Mouse (Mus musculus): Measurements from ENCODE around the gene Snx25. TPM values are rescaled to one million over a fixed set of nuclear protein-coding genes. Genes with fewer than 3 reads are reported as not detected.

The Snx25 gene
- polyA plus RNA-seq, 1 experiment from 2014 or later = 9.2 TPM

GRCm38 (mm10) chr8:45999784-46000705, 151.9 kb downstream of the Snx25 start:
- WGBS = 4% methylated on average over 55 of the region's 55 CpGs
- Histone ChIP-seq H3K27ac (replicated peaks) (peak overlapping the region; percentile 99), H3K36me3 (peaks cover 23% of the 10 kb centered on the region), H3K4me1 (replicated peaks) (peaks cover 24% of the 10 kb centered on the region), H3K4me3 (peak overlapping the region; percentile 53), H3K9ac (peak overlapping the region; percentile 87), H3K9me3 (no peaks in the 10 kb centered on the region), H3K4me2 (peak overlapping the region; percentile 86), H3K27me3 (no peaks in the 10 kb centered on the region)
- peak; percentile 99 for ATAC-seq (ENCODE audit: low read depth)

GRCm38 (mm10) chr8:45999138-45999783, 152.7 kb downstream of the Snx25 start, which contains the start of gene Lrp2bp:
Gene Lrp2bp (plus strand): TSS chr8:45999303.
- H3K4me1 ChIP-seq (replicated peaks) = peaks cover 24% of the 10 kb centered on the region

GRCm38 (mm10) chr8:45998228-45998627, 153.7 kb downstream of the Snx25 start:
- Histone ChIP-seq H3K27me3 (no peaks in the 10 kb centered on the region), H3K9ac (no peak overlapping the region), H3K36me3 (peaks cover 30% of the 10 kb centered on the region), H3K4me3 (peak overlapping the region; percentile 4; the same call in 1 of the 2 replicates), H3K27ac (replicated peaks) (no peak overlapping the region), H3K4me1 (replicated peaks) (peaks cover 24% of the 10 kb centered on the region), H3K4me2 (peak overlapping the region; percentile 86), H3K9me3 (no peaks in the 10 kb centered on the region)
- ATAC-seq (ENCODE audit: low read depth) = no peak
- WGBS = 87% methylated on average over 2 of the region's 2 CpGs

More at GRCm38 (mm10) chr8:45999138-45999783, 152.7 kb downstream of the Snx25 start, which contains the start of gene Lrp2bp:
- peak within 1 kb of the TSS; percentile 87 for H3K9ac ChIP-seq
- H3K4me2 ChIP-seq = peak within 1 kb of the TSS; percentile 86
- 5% methylated on average over 22 of the region's 22 CpGs for WGBS
- no peaks in the 10 kb centered on the region for H3K27me3 ChIP-seq
- ATAC-seq (ENCODE audit: low read depth) = peak; percentile 6
- no peaks in the 10 kb centered on the region for H3K9me3 ChIP-seq
- peak within 1 kb of the TSS; percentile 99 for H3K27ac ChIP-seq (replicated peaks)
- H3K36me3 ChIP-seq = peaks cover 23% of the 10 kb centered on the region
- H3K4me3 ChIP-seq = peak within 1 kb of the TSS; percentile 53

- ATAC-seq (ENCODE audit: low read depth) = no peak
- peaks cover 21% of the 10 kb centered on the region for H3K4me1 ChIP-seq (replicated peaks)
- no peak overlapping the region for H3K4me3 ChIP-seq
- H3K36me3 ChIP-seq = peaks cover 33% of the 10 kb centered on the region
- H3K9ac ChIP-seq = no peak overlapping the region
- no peaks in the 10 kb centered on the region for H3K27me3 ChIP-seq
- H3K9me3 ChIP-seq = no peaks in the 10 kb centered on the region
- no peak overlapping the region for H3K4me2 ChIP-seq
- H3K27ac ChIP-seq (replicated peaks) = no peak overlapping the region
- WGBS = 94% methylated on average over 3 of the region's 3 CpGs
These were observed 156.4 kb downstream of the Snx25 start for GRCm38 (mm10) chr8:45995576-45995975.

GRCm38 (mm10) chr8:45994111-45994510, 157.8 kb downstream of the Snx25 start:
- peaks cover 33% of the 10 kb centered on the region for H3K36me3 ChIP-seq
- H3K9me3 ChIP-seq = no peaks in the 10 kb centered on the region
- no peaks in the 10 kb centered on the region for H3K27me3 ChIP-seq
- 97% methylated on average over 2 of the region's 2 CpGs for WGBS
- H3K27ac ChIP-seq (replicated peaks) = no peak overlapping the region
- H3K4me3 ChIP-seq = no peak overlapping the region
- H3K9ac ChIP-seq = no peak overlapping the region
- no peak for ATAC-seq (ENCODE audit: low read depth)
- H3K4me2 ChIP-seq = no peak overlapping the region
- peaks cover 18% of the 10 kb centered on the region for H3K4me1 ChIP-seq (replicated peaks)

- peaks cover 25% of the 10 kb centered on the region for H3K36me3 ChIP-seq
- H3K4me1 ChIP-seq (replicated peaks) = peaks cover 3% of the 10 kb centered on the region; the same call in 1 of the 2 replicates
- no peaks in the 10 kb centered on the region for H3K27me3 ChIP-seq
- ATAC-seq (ENCODE audit: low read depth) = no peak
- no peaks in the 10 kb centered on the region for H3K9me3 ChIP-seq
- no peak overlapping the region for H3K27ac ChIP-seq (replicated peaks)
- H3K9ac ChIP-seq = no peak overlapping the region
- WGBS = 90% methylated on average over 4 of the region's 4 CpGs
- H3K4me2 ChIP-seq = no peak overlapping the region
- no peak overlapping the region for H3K4me3 ChIP-seq
These were observed 161.2 kb downstream of the Snx25 start for GRCm38 (mm10) chr8:45990631-45991310.

- Histone ChIP-seq H3K36me3 (peaks cover 22% of the 10 kb centered on the region), H3K9ac (no peak overlapping the region), H3K4me3 (no peak overlapping the region), H3K4me2 (no peak overlapping the region), H3K9me3 (no peaks in the 10 kb centered on the region), H3K27ac (replicated peaks) (no peak overlapping the region), H3K4me1 (replicated peaks) (peaks cover 3% of the 10 kb centered on the region; the same call in 1 of the 2 replicates), H3K27me3 (no peaks in the 10 kb centered on the region)
- WGBS = 71% methylated on average over 2 of the region's 2 CpGs
- ATAC-seq (ENCODE audit: low read depth) = no peak
These were observed 163.8 kb downstream of the Snx25 start for GRCm38 (mm10) chr8:45988189-45988588.

GRCm38 (mm10) chr8:45986665-45987064, 165.3 kb downstream of the Snx25 start:
- Histone ChIP-seq H3K27ac (replicated peaks) (no peak overlapping the region), H3K9ac (no peak overlapping the region), H3K4me3 (no peak overlapping the region), H3K36me3 (peaks cover 37% of the 10 kb centered on the region), H3K4me1 (replicated peaks) (peaks cover 3% of the 10 kb centered on the region; the same call in 1 of the 2 replicates), H3K4me2 (no peak overlapping the region), H3K9me3 (no peaks in the 10 kb centered on the region), H3K27me3 (no peaks in the 10 kb centered on the region)
- WGBS = 88% methylated on average over 3 of the region's 3 CpGs
- ATAC-seq (ENCODE audit: low read depth) = no peak

Other genes with a start within 250 kb of the Snx25 start
- gene Ccdc110, start 217.5 kb downstream of the Snx25 start, polyA plus RNA-seq (2015; fragmentation: Nextera tagmentation; extraction: Ambion mirVana) = 0.11 TPM in 1 of 2 replicates, not detected in the other
- gene 1700029J07Rik, start 176.9 kb downstream of the Snx25 start, polyA plus RNA-seq (2015; fragmentation: Nextera tagmentation; extraction: Ambion mirVana) = 3.9 and 4.4 TPM in 2 replicates
- gene Ufsp2, start 176.6 kb downstream of the Snx25 start, polyA plus RNA-seq (2015; fragmentation: Nextera tagmentation; extraction: Ambion mirVana) = 65.5 and 69.8 TPM in 2 replicates
- gene Lrp2bp, start 152.9 kb downstream of the Snx25 start, polyA plus RNA-seq (2015; fragmentation: Nextera tagmentation; extraction: Ambion mirVana) = 0.31 and 0.84 TPM in 2 replicates
- gene Ankrd37, start 146.5 kb downstream of the Snx25 start, polyA plus RNA-seq (2015; fragmentation: Nextera tagmentation; extraction: Ambion mirVana) = 33.4 and 38.1 TPM in 2 replicates
- gene Cfap97, start 388 bp downstream of the Snx25 start, polyA plus RNA-seq (2015; fragmentation: Nextera tagmentation; extraction: Ambion mirVana) = 24.2 and 24.9 TPM in 2 replicates
- gene Slc25a4, start 59.1 kb upstream of the Snx25 start, polyA plus RNA-seq (2015; fragmentation: Nextera tagmentation; extraction: Ambion mirVana) = 856 and 869 TPM in 2 replicates
- gene Helt, start 142.5 kb upstream of the Snx25 start, polyA plus RNA-seq (2015; fragmentation: Nextera tagmentation; extraction: Ambion mirVana) = 0.36 and 0.58 TPM in 2 replicates